Mouse (Mus musculus): ENCODE data around the gene Slit1.

Gene Slit1

DNA sequence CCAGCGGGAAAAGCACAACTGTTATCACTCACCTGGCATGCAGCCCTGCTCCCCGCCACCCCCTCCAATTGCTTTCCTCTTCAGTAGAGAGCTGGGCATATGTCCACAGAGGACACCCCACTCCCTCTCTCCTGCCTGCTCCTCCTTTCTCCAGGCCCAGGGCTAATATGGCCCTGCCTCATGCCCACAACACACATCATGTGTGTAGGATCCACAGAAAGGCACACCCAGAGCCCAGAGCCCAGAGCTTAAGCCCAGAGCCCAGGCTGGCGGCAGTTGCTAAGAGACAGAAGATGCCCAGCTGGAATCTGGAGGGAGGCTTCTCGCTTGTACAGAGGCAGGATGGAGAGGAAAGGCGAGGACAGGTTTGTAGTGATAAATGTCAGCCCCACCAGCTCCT, 49.7 kb downstream of the Slit1 start:
- in situ Hi-C loops (cut with MboI; ENCODE audit: low sequenced_read_pairs), result no loop called here

DNA sequence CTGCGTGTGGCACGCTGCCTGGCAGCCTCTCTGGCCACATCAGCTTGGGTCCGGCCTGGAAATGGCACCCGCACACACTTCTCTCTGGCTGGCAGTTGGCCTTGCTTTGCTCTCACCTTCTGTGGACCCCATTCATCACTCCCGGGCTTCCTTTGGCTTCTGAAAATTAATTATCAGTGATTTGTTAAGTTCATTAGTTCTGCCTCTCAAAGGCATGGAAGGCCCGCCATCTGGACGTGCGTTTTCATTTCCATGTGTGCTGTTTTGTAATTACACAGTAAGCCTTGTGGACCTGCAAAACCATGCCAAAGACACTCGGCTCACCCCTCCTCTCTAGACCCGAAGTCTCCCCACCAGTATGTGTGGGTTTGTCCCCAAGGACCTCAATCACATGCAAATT, 53.4 kb downstream of the Slit1 start:
- in situ Hi-C loops (cut with MboI; ENCODE audit: low sequenced_read_pairs), result no loop called here

DNA sequence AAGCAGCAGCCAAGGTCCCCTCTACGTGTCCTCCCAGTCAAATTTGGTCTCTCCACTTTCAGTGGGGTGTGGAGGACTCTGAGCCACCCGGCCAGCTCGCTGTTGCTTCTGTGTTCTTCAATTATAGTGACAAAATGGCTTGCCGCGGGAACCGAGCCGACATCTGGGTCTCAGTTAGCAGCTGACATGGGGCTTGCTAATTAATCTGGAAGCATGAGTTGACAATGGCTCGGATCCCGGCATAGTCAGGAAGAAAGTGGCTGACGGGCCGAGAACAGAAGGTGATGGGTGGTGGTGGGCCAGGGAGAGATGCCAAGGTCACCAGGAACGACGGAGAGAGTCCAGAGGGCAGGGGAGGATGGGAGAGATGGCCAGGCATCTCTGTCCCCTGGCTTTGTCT, 55.2 kb downstream of the Slit1 start:
- in situ Hi-C loops (cut with MboI; ENCODE audit: low sequenced_read_pairs), result no loop called here

DNA sequence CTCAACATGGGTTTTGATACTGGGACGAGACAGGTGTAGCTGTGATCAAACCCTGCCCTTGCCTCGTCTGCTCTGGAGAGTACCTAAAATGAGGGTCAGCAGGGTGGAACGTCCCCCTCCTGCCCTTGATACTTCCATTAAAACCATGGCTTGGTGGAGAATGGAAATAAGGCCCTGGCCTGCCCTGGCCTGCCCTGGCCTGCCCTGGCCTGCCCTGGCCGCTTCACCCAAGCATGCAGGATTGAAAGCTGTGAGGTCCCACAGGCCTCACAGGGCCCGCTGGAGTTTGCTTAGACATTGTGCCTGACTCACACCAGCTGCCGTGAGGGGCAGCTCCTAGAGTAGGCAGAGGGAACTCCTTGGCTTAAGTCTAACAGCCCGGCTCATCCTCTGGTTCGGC, 55.6 kb downstream of the Slit1 start:
- in situ Hi-C loops (cut with MboI; ENCODE audit: low sequenced_read_pairs), result no loop called here

DNA sequence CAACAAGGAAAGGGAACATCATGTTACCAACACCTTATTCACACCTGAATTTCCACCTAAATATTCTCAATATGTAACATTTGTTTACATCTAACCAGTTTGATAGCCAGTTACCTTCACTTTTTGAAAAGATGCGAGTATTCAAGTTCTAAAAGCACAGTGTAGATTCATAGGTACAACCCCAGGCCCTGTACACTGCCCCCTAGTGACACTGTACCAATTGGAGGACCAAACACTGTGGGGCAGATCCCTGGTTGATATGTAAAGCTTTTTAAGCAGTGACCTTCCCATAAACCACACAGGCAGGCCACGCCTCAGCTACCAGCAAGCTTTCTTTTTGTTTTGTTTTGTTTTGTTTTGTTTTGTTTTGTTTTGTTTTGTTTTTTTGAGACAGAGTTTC, 57.3 kb downstream of the Slit1 start:
- in situ Hi-C loops (cut with MboI; ENCODE audit: low sequenced_read_pairs), result no loop called here

DNA sequence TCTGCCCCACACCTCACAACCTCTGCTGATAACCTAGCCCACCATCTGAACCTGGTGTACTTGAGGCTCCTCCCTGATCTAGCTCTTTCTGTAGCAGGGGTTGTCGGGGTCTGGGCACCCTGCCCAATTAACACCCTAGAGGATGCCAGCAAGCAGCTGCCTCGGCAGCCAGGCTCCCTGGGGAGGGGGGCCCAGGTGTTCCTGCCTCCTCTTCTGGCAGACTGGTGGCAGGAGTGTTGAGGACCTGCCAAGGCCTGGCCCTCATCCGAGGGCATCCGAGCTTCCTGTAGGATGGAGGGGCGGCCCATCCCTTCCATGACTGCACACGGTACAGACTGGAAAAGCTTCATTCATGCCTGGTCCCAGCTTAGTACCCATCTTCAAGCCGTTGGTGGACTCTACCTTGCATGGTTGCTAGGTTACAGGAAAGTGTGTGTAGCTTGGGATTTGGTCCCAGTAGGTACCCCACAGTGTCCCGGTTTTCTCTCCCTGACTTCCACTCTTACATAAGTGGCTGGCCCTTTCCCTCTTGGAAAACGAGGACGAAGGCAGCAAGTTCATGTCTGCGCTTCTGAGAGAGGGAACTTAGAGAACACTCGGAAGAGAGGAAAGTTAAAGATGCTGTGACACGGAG, 57.9 kb downstream of the Slit1 start:
- in situ Hi-C loops (cut with MboI; ENCODE audit: low sequenced_read_pairs), result no loop called here

DNA sequence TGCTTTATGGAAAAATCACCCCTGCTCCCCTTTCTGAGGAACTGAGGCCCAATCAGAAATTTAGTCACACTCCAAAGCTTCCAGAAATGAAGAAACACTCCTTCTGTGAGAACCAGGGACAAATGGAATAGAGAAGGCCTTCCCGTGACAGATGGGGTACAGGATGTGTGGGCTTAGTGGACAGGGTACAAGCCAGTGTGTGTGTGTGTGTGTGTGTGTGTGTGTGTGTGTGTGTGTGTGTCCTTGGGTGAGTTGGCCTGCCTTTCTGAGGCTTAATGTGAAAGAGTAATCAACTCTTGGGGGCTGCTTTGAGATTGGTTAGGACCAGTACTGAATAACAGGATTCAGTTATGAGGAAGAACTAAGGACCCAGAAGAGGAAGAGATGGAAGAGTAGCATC, 58.6 kb downstream of the Slit1 start:
- in situ Hi-C loops (cut with MboI; ENCODE audit: low sequenced_read_pairs), result no loop called here

DNA sequence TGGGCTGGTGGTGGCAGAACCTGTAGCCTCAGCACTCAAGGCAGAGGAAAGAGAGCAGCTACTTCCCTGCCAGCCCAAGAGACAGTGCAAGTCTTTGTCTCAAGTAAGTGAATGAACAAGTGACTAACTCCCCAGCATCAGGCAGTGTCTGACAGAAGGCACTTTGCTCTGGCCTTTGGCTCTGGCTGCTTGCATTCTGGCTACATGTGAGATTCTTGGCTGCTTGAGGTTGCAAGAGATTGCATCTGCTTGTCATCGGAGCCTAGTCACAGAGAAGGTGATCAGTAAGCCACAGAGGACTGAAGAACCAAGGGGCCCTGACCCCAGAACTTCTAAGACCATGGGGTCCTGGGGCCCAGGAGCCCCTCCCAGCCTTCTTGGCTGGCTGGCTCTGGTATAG, 59.5 kb downstream of the Slit1 start:
- in situ Hi-C loops (cut with MboI; ENCODE audit: low sequenced_read_pairs), result no loop called here

DNA sequence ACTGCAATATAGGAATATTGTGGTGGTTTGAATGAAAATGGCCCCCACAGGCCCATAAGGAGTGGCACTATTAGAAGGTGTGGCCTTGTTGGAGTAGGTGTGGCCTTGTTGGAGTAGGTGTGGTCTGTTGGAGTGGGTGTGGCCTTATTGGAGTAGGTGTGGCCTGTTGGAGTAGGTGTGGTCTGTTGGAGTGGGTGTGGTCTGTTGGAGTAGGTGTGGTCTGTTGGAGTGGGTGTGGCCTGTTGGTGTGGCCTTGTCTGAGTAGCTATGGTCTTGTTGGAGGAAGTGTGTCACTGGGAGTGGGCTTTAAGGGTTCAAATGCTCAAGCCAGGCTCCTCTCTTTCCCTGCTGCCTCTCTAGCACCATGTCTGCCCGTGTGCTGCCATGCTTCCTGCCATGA, 63.2 kb downstream of the Slit1 start:
- in situ Hi-C loops (cut with MboI; ENCODE audit: low sequenced_read_pairs), result no loop called here

DNA sequence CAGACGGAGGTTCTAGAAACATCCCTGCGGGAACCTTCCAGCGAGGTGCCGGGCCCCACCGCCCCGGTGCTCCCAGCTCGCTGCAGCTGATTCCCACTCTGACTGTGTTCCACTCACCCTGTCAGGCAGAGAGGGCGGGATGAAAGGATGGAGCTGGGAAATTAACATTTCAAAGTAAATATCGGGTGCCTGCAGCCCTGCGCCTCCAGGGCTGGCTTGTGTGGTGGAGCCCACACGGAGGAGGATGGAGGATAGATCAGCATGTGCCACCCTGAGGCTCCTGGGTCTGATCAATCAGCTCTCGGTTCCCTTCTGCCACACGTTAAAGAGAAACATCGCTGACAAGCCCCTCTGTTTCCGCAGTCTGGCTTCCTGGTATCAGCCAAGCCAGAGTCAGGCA, 64.4 kb downstream of the Slit1 start:
- in situ Hi-C loops (cut with MboI; ENCODE audit: low sequenced_read_pairs), result no loop called here

DNA sequence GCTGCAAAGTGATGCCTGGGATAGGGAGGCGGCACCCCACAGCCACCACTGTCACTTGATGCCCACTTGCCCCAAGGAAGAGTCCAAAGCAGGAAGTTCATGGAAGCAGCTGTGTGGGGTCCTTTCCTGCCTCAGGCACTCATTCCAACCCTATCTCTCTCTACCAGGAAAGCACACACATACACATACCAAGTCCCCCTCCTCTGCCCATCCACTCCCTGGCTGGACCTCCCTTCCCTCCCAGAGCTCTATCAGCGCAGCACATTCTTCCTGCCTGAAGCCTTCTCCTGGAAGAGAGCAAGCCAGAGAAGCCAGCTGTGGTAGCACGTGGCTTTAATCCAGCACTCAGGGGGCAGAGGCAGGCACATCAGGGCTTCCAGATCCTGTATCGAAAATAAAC, 65.9 kb downstream of the Slit1 start:
- in situ Hi-C loops (cut with MboI; ENCODE audit: low sequenced_read_pairs), result no loop called here

DNA sequence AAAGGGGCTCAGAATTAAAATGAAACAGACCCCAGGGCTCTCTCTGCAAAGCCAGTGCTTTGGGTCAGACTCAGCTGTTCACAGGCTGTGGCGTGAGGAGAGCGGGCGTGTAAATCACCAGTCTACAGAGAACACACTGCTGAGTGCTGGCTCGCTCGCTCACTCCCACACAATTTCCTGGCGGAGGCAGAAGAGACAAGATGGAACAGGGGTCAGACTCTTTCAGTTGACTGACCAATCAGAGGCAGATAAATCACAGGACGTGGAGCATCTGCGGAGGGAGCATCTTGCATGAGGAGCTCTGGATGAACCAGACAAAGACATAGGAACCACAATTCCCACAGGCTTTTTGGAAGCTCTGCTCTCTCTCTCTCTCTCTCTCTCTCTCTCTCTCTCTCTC, 67.9 kb downstream of the Slit1 start:
- in situ Hi-C loops (cut with MboI; ENCODE audit: low sequenced_read_pairs), result no loop called here

DNA sequence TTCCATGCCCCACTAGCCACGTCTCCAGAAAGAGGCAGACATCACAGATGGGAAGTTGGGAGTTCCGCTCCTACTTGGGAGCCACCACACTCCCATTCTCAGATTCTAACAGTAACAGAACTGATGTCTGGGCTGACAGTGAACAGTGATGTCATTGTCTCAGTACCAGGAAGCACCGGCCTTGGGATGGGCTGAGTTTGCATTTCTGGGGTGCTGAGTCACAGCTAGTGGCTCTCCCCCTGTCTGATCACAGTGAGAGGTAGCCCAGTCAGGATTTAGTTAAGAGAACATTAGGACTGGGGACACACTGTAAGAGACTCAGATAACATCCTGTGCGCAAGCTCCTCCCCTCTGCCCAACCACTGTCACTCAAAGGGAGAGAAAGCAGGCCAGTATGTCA, 69.1 kb downstream of the Slit1 start:
- in situ Hi-C loops (cut with MboI; ENCODE audit: low sequenced_read_pairs), result no loop called here

DNA sequence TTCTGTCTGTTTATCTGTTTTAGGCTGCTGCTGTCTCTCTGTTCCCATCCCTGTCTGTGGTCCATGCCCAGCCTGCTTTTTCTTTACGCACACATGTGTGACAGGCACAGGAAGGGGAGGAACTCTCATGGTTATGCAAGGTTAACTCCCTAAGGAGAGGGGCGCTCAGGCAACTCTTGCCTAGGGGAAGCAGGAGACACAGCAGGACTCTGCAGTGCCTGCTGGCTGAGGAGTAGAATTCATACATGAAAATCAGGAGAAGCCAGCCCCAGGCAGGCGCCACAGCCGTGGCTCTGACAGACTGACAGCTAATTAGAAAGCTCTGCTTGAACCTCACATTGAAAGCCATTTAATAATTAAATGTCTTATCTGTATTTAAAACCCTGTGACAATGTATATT, 70.6 kb downstream of the Slit1 start:
- in situ Hi-C loops (cut with MboI; ENCODE audit: low sequenced_read_pairs), result no loop called here

DNA sequence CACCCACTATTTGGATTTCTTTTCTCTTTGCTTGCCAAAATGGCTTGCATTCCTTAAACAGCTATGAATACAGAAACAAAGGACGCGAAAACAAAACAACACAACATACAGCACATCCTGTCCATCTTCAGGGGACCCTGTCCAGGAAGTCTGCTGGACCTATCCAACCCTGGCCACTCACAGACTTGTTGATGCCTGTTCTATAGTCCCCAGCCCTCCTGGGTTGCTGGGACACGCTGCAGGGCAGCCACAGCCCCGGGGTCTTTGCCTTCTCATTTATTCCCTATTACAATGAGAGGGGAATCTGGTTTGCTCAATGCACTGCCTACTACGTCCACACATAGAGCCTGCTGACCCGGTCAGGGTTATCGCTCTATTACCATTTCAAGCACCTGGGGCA, 72.5 kb downstream of the Slit1 start:
- in situ Hi-C loops (cut with MboI; ENCODE audit: low sequenced_read_pairs), result no loop called here

DNA sequence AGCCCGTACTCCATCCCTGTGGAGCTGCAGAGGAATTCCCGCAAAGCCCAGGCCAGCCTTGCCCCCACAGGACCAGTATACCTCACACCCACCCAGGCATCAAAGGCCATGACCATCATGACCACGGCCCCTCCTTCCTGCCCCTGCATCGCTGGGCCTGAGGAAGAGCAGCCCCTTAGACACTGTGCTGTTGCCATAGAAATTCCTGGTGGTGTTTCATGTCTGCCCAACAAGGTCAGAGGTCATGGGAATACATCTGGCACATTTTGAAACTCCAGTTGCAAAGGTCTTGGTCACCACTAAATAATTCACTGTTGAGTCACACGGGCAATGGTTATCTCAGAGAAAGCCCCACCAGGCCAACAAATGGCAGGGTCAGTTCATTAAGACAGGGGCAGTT, 73.0 kb downstream of the Slit1 start:
- in situ Hi-C loops (cut with MboI; ENCODE audit: low sequenced_read_pairs), result no loop called here

DNA sequence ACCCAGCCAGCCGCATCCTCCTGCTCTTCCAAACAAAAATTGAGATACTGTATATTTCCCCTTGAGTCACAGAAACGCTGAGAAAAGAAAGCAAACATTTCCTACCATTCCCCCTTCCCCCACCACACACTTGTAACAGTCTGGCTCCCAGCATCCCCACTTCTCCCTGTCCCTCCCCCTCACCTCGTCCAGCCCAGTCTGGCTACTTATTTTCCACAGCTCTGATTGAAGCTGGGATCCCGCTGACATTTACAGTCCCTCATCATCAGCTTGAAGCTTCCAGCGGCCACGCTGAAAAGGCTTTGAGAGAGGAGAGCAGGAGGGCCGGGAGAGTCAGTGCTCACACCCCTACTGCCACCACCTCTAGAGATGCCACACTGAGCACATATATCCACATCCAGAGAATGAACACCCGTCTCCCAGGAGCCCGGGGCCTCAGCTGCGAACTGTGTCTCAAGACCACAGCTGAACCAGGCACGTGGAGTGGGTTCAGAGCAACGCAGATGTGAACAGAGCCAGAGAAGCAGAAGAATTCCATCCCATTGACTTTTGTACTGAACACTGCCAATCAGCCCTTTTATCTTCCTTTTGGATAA, 73.6 kb downstream of the Slit1 start:
- in situ Hi-C loops (cut with MboI; ENCODE audit: low sequenced_read_pairs), result no loop called here

DNA sequence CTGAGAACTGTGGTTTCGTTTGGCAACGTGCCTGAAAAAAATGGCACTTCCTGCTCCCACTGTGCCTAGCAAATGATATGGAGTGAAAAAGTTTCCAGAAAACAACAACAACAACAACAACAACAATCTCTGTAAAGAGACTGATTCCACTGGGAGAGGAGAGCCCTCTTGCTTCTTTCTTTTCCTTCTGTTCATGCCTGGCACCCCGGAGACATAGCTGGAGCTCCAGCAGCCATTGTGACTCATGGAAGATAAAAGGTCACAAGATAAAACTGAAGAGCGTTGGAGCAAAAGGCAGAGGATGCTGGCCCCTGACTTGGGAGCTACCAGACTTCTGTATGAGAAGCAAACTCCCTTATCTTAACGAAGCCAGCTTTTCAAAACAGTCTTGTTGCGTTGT, 75.9 kb downstream of the Slit1 start:
- in situ Hi-C loops (cut with MboI; ENCODE audit: low sequenced_read_pairs), result no loop called here

DNA sequence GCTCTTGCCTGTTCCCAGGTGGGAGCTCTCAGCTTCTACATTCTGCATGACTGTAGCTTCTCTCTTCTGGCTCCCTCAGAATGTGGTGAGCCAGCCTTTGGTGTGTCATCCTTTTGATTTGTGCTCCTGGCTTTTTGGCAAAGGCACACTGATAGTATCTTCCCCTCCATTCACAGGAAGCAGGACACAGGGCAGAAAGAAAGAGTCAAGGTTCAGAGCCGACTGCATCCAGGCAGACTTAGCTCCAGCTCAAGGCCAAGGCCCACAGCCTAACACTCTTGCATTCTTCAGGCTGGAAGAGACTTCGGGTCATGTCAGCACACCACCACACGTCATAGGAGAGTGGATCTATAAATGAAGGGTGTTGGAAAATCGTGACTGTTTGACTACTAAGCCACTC, 77.5 kb downstream of the Slit1 start:
- in situ Hi-C loops (cut with MboI; ENCODE audit: low sequenced_read_pairs), result no loop called here

DNA sequence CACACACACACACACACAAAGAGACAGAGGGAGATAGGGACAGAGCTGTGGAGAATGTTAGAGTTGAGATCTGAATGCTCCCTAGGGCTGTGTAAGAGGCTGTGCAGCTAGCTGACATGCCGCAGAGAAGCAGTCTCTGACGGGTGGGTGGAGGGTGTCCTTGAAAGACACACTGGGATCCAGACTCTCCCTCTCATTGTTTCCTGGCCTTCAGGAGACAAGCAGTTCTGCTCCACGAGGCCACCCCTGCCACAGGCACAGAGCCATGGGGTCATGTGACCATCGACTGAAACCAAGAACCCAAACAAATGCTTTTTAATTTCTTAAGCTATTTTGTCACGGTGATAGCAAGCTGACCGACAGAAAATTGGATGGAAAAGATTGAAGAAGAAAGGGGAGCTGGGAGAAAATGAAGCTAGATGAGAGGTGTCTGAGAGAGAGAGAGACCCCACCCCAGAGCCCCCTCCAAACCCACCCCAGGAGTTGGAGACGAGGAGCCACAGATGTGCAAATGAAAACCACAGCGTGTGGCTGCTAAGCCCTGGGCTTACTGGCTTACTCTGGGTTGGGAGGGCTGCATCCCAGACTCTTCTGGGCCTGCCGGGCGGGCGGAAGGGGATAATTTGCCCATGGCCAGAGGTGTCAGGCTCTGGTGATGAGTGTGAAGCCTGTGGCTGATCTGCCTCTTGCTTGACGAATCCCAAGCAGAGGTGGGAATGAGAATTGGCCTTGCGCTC, 79.8 kb downstream of the Slit1 start:
- in situ Hi-C loops (cut with MboI; ENCODE audit: low sequenced_read_pairs), result no loop called here

DNA sequence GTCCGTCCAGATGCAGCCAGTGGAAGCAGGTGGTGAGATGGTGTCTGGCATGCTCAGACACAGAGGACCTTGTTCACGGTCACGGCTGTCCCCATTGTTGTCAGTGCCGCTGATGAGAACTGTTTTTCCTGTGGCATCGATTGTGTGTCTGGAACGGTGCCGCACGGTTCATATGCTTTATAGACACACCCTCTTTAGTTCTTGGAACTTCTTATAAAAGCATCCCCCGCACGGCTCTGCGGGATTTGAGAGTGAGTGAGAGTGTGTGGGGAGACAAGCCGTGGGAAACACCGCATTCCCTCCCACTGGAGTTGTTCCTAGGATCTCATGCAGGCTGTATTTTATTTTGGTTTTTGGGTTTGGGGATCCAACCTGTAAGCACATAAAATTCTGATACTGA, 82.0 kb downstream of the Slit1 start:
- in situ Hi-C loops (cut with MboI; ENCODE audit: low sequenced_read_pairs), result no loop called here

DNA sequence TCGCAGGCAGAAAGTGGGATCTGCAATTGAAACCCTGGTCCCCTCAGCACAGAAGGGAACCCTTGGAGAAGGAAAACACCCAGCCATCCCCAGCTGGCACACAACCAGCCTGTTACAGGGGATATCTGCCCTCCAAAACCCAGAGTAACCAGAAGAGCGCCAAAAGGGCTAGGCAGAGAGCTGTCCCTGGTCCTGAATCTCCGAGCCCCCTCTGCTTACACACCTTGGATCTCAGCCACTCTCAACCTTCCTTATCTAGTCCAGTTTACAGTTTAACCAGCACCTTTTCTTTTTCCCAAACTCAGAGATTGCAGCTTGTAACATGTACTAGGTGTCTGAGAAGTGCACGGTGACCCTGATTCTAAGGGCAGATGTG, 82.5 kb downstream of the Slit1 start:
- in situ Hi-C loops (cut with MboI; ENCODE audit: low sequenced_read_pairs), result no loop called here

Measured in CH12F3 (cell line).